Mouse (Mus musculus): Measurements from ENCODE around the gene Cwc25.

GRCm38 (mm10) chr11:97810970-97811369 lies 44.6 kb upstream of the Cwc25 start:
- TF ChIP-seq CTCF (IDR thresholded peaks at IDR 0.05; ENCODE audit: low read depth, low read length) = no peak
- no peak for TF ChIP-seq POLR2AphosphoS5 (IDR thresholded peaks at IDR 0.05; ENCODE audit: insufficient replicate concordance, low read depth, low read length)
